Mouse (Mus musculus): ENCODE measurements around the gene Aldh1a2.

The Aldh1a2 gene

DNA sequence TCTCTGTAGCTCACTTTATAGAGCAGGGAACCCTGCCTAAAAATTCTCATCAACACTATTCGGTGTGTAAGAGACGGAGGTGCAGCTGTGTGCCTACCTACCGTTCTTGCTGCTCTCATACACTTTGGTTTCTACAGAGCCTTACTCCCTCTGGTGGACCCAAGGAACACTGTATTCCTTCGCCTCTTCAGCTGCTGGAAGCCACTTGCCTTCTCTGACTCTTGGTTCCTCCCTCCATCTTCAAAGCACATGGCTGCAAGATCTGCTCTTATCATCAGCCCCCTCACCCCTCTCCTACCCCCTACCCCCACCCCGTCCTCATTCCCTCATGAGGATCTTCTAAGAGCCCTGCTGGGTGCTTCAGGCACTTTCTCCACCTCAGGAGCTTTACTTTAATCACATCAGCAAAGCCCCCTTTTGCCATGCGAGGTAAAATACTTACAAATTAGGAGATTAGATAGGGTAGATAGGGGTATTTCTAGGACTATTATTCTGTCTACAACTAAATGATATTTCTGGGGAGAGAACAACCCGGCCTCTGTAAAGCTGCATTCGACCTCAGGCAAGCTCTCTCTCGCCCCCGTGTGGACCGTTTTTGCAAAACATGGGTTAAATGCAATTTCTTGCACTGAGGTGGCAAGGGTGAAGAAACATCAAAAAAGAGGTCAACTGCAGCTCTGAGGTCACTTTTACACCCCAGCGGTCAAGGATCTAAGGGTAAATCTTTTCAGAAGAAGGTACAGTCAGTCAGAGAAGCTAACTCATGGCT lies 26.8 kb upstream of the Aldh1a2 start:
- H3K36me3 ChIP-seq (ENCODE audit: control insufficient read depth, insufficient read depth, low read length, poor library complexity, severe bottlenecking) = no peaks in the 10 kb centered on the region
- no peaks in the 10 kb centered on the region for H3K27me3 ChIP-seq (ENCODE audit: control insufficient read depth, insufficient read depth, low read length, poor library complexity, severe bottlenecking)
- DNase-seq (ENCODE audit: low read depth, low spot score) = peak; percentile 74

- Histone ChIP-seq H3K27me3 (ENCODE audit: control insufficient read depth, insufficient read depth, low read length, poor library complexity, severe bottlenecking) (0 out of 2 replicates have a peak, but pooled peaks cover 3% of the 10 kb centered on the region), H3K36me3 (ENCODE audit: control insufficient read depth, insufficient read depth, low read length, poor library complexity, severe bottlenecking) (no peaks in the 10 kb centered on the region)
- DNase-seq (ENCODE audit: low read depth, low spot score) = no peak
Observed at GRCm38 (mm10) chr9:71198826-71199225, 16.8 kb upstream of the Aldh1a2 start.

DNA sequence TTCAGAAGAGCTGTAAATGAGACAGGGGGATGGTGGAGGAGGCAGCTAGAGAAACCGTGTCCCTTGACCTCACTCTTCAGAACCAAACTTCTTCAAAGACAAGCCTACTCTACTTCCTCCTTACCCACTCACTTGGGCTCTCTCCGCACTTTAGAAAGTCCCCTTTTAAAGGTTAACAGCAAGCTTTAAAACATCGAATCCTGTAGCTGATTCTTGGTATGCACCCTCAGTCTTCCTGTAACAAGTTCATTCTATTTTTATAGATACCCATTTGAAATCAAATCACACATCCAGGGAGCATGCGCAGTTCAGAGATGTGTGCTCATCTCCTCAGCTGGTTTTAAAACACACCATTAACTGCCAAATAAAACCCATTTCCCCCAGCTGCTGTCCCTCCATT lies 13.3 kb upstream of the Aldh1a2 start:
- DNase-seq (ENCODE audit: low read depth, low spot score) = no peak
- no peaks in the 10 kb centered on the region for H3K36me3 ChIP-seq (ENCODE audit: control insufficient read depth, insufficient read depth, low read length, poor library complexity, severe bottlenecking)
- 0 out of 2 replicates have a peak, but pooled peaks cover 3% of the 10 kb centered on the region for H3K27me3 ChIP-seq (ENCODE audit: control insufficient read depth, insufficient read depth, low read length, poor library complexity, severe bottlenecking)

DNA sequence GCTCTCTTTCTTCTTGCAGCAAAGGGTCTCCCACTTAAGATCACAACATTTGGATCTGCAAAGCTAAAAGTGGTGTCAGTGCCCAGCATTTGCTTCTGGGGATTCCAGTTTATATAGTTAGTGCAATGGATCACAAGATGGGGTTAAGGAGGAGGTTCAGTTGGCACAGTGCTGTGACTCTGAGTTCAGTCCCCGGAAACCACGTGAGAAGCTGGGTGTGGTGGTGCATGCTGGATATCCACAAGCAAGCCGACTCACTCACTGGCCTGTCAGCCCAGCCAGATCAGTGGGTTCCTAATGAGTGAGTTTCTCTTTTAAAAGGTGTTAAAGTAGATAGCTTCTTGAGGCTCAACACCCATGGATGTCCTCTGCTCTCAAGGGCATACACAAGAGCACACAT lies 6.3 kb upstream of the Aldh1a2 start:
- no peak for DNase-seq (ENCODE audit: low read depth, low spot score)
- Histone ChIP-seq H3K36me3 (ENCODE audit: control insufficient read depth, insufficient read depth, low read length, poor library complexity, severe bottlenecking) (no peaks in the 10 kb centered on the region), H3K27me3 (ENCODE audit: control insufficient read depth, insufficient read depth, low read length, poor library complexity, severe bottlenecking) (no peaks in the 10 kb centered on the region)

- Histone ChIP-seq H3K36me3 (ENCODE audit: control insufficient read depth, insufficient read depth, low read length, poor library complexity, severe bottlenecking) (no peaks in the 10 kb centered on the region), H3K27me3 (ENCODE audit: control insufficient read depth, insufficient read depth, low read length, poor library complexity, severe bottlenecking) (peaks cover 2% of the 10 kb centered on the region; the same call in 1 of the 2 replicates)
- DNase-seq (ENCODE audit: low read depth, low spot score) = peak; percentile 28
Observed at GRCm38 (mm10) chr9:71210870-71211269, 4.7 kb upstream of the Aldh1a2 start.

DNA sequence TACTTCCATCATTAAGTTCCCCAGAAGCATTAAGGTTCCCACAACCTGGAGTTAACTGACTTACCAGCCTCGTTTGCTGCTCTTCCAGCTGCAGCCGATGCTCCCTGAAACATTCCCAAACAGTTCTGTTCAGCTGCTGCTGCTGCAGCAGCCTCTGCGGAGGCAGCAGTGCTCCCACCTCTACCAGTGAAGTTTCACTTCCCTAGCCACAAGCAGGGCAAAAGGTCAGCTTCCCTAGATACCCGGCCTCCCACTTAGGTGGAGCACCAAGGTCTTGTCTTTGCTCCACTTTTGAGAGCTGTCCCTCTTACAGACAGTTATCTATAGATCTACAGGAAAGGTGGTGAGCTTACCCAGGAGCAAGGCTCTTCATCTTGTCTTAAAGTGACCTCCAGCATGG lies 2.0 kb upstream of the Aldh1a2 start:
- DNase-seq (ENCODE audit: low read depth, low spot score) = peak; percentile 55
- Histone ChIP-seq H3K27me3 (ENCODE audit: control insufficient read depth, insufficient read depth, low read length, poor library complexity, severe bottlenecking) (peaks cover 6% of the 10 kb centered on the region; the same call in 1 of the 2 replicates), H3K36me3 (ENCODE audit: control insufficient read depth, insufficient read depth, low read length, poor library complexity, severe bottlenecking) (no peaks in the 10 kb centered on the region)

GRCm38 (mm10) chr9:71216036-71216995 lies 727 bp downstream of the Aldh1a2 start:
- H3K36me3 ChIP-seq (ENCODE audit: control insufficient read depth, insufficient read depth, low read length, poor library complexity, severe bottlenecking) = no peaks in the 10 kb centered on the region
- peak; percentile 37 for DNase-seq (ENCODE audit: low read depth, low spot score)
- H3K27me3 ChIP-seq (ENCODE audit: control insufficient read depth, insufficient read depth, low read length, poor library complexity, severe bottlenecking) = peaks cover 6% of the 10 kb centered on the region; the same call in 1 of the 2 replicates

- DNase-seq (ENCODE audit: low read depth, low spot score) = peak; percentile 50
- no peaks in the 10 kb centered on the region for H3K36me3 ChIP-seq (ENCODE audit: control insufficient read depth, insufficient read depth, low read length, poor library complexity, severe bottlenecking)
- peaks cover 6% of the 10 kb centered on the region; the same call in 1 of the 2 replicates for H3K27me3 ChIP-seq (ENCODE audit: control insufficient read depth, insufficient read depth, low read length, poor library complexity, severe bottlenecking)
Observed at GRCm38 (mm10) chr9:71216996-71217792, 1.6 kb downstream of the Aldh1a2 start.

DNA sequence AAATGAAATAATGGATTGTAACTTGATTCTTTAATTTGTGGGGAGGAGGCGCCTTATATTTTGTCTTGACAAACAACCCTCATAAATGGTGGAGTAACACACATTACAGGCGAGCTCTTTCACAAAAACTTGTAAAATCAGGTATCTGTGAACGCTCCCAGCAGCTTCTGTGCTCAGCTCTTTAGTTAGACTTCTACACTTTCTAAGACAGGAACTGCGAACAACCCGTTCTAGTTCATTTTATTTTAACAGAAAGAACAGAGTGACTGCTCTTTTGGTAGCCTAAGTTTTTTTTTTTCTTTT lies 2.2 kb downstream of the Aldh1a2 start:
- DNase-seq (ENCODE audit: low read depth, low spot score) = peak; percentile 11
- H3K27me3 ChIP-seq (ENCODE audit: control insufficient read depth, insufficient read depth, low read length, poor library complexity, severe bottlenecking) = peaks cover 6% of the 10 kb centered on the region; the same call in 1 of the 2 replicates
- no peaks in the 10 kb centered on the region for H3K36me3 ChIP-seq (ENCODE audit: control insufficient read depth, insufficient read depth, low read length, poor library complexity, severe bottlenecking)

GRCm38 (mm10) chr9:71219161-71219560 lies 3.6 kb downstream of the Aldh1a2 start:
- no peak for DNase-seq (ENCODE audit: low read depth, low spot score)
- H3K27me3 ChIP-seq (ENCODE audit: control insufficient read depth, insufficient read depth, low read length, poor library complexity, severe bottlenecking) = peaks cover 6% of the 10 kb centered on the region; the same call in 1 of the 2 replicates
- H3K36me3 ChIP-seq (ENCODE audit: control insufficient read depth, insufficient read depth, low read length, poor library complexity, severe bottlenecking) = no peaks in the 10 kb centered on the region

- no peak for DNase-seq (ENCODE audit: low read depth, low spot score)
- no peaks in the 10 kb centered on the region for H3K36me3 ChIP-seq (ENCODE audit: control insufficient read depth, insufficient read depth, low read length, poor library complexity, severe bottlenecking)
- peaks cover 6% of the 10 kb centered on the region; the same call in 1 of the 2 replicates for H3K27me3 ChIP-seq (ENCODE audit: control insufficient read depth, insufficient read depth, low read length, poor library complexity, severe bottlenecking)
Observed at GRCm38 (mm10) chr9:71220401-71220800, 4.8 kb downstream of the Aldh1a2 start.

- Histone ChIP-seq H3K27me3 (ENCODE audit: control insufficient read depth, insufficient read depth, low read length, poor library complexity, severe bottlenecking) (no peaks in the 10 kb centered on the region), H3K36me3 (ENCODE audit: control insufficient read depth, insufficient read depth, low read length, poor library complexity, severe bottlenecking) (no peaks in the 10 kb centered on the region)
- no peak for DNase-seq (ENCODE audit: low read depth, low spot score)
Observed at GRCm38 (mm10) chr9:71227226-71227970, 11.8 kb downstream of the Aldh1a2 start.

- DNase-seq (ENCODE audit: low read depth, low spot score) = no peak
- Histone ChIP-seq H3K27me3 (ENCODE audit: control insufficient read depth, insufficient read depth, low read length, poor library complexity, severe bottlenecking) (no peaks in the 10 kb centered on the region), H3K36me3 (ENCODE audit: control insufficient read depth, insufficient read depth, low read length, poor library complexity, severe bottlenecking) (no peaks in the 10 kb centered on the region)
Observed at GRCm38 (mm10) chr9:71230011-71230410, 14.4 kb downstream of the Aldh1a2 start.

- no peaks in the 10 kb centered on the region for H3K27me3 ChIP-seq (ENCODE audit: control insufficient read depth, insufficient read depth, low read length, poor library complexity, severe bottlenecking)
- no peak for DNase-seq (ENCODE audit: low read depth, low spot score)
- H3K36me3 ChIP-seq (ENCODE audit: control insufficient read depth, insufficient read depth, low read length, poor library complexity, severe bottlenecking) = no peaks in the 10 kb centered on the region
Observed at GRCm38 (mm10) chr9:71236540-71236939, 21.0 kb downstream of the Aldh1a2 start.

Data from splenic B cell, adult 2 months (primary cell).